Mouse (Mus musculus): Measurements from ENCODE around the gene Srsf9. TPM values are rescaled to one million over a fixed set of nuclear protein-coding genes. Genes with fewer than 3 reads are reported as not detected.
"Not testable (repeated sequence)": the region's sequence is repeated elsewhere in the genome, so short reads cannot be mapped to it uniquely, and the experiment has no call there.

The Srsf9 gene
- polyA plus RNA-seq, 1 experiment from 2014 or later: 59.2 TPM

GRCm38 (mm10) chr5:115300035-115300744, 26.8 kb upstream of the Srsf9 start:
- ATAC-seq (ENCODE audit: low read depth): peak; percentile 1
- H3K27me3 ChIP-seq (ENCODE audit: control insufficient read depth, insufficient read depth, low read depth, low read length): no peaks in the 10 kb centered on the region
- peak overlapping the region; percentile 91 for H3K27ac ChIP-seq (ENCODE audit: low read length)
- peak overlapping the region; percentile 83 for H3K4me2 ChIP-seq (ENCODE audit: low read depth, low read length)
- peak overlapping the region; percentile 89 for H3K4me3 ChIP-seq (ENCODE audit: low read depth, low read length)
- peaks cover 41% of the 10 kb centered on the region for H3K4me1 ChIP-seq (ENCODE audit: control insufficient read depth, low read depth, low read length)
- peak overlapping the region; percentile 87 for H3K9ac ChIP-seq (ENCODE audit: low read depth, low read length)
- H3K9me3 ChIP-seq (replicated peaks; ENCODE audit: control insufficient read depth, low read length): no peaks in the 10 kb centered on the region
- H3K36me3 ChIP-seq (ENCODE audit: control insufficient read depth, insufficient read depth): peaks cover 32% of the 10 kb centered on the region
- under 1% methylated on average over 46 of the region's 46 CpGs for WGBS (ENCODE audit: insufficient replicate concordance)

- Histone ChIP-seq H3K9ac (ENCODE audit: low read depth, low read length) (peak within 1 kb of the TSS; percentile 87), H3K4me3 (ENCODE audit: low read depth, low read length) (peak within 1 kb of the TSS; percentile 89), H3K4me2 (ENCODE audit: low read depth, low read length) (peak within 1 kb of the TSS; percentile 83), H3K9me3 (replicated peaks; ENCODE audit: control insufficient read depth, low read length) (no peaks in the 10 kb centered on the region), H3K27me3 (ENCODE audit: control insufficient read depth, insufficient read depth, low read depth, low read length) (no peaks in the 10 kb centered on the region), H3K27ac (ENCODE audit: low read length) (peak within 1 kb of the TSS; percentile 91), H3K36me3 (ENCODE audit: control insufficient read depth, insufficient read depth) (peaks cover 27% of the 10 kb centered on the region), H3K4me1 (ENCODE audit: control insufficient read depth, low read depth, low read length) (peaks cover 40% of the 10 kb centered on the region)
- ATAC-seq (ENCODE audit: low read depth): peak; percentile 95
- WGBS (ENCODE audit: insufficient replicate concordance): under 1% methylated on average over 66 of the region's 66 CpGs
Measured at GRCm38 (mm10) chr5:115300792-115301614, 26.0 kb upstream of the Srsf9 start, which contains the start of gene Dynll1. Dynll1 (minus strand) TSS chr5:115300999.

GRCm38 (mm10) chr5:115301615-115302014, 25.4 kb upstream of the Srsf9 start:
- no peak for ATAC-seq (ENCODE audit: low read depth)
- no peaks in the 10 kb centered on the region for H3K27me3 ChIP-seq (ENCODE audit: control insufficient read depth, insufficient read depth, low read depth, low read length)
- H3K4me2 ChIP-seq (ENCODE audit: low read depth, low read length): peak overlapping the region; percentile 83
- H3K36me3 ChIP-seq (ENCODE audit: control insufficient read depth, insufficient read depth): peaks cover 21% of the 10 kb centered on the region
- H3K4me3 ChIP-seq (ENCODE audit: low read depth, low read length): peak overlapping the region; percentile 89
- H3K9ac ChIP-seq (ENCODE audit: low read depth, low read length): peak overlapping the region; percentile 64
- 24% methylated on average over 13 of the region's 13 CpGs for WGBS (ENCODE audit: insufficient replicate concordance)
- H3K27ac ChIP-seq (ENCODE audit: low read length): peak overlapping the region; percentile 71
- no peaks in the 10 kb centered on the region for H3K9me3 ChIP-seq (replicated peaks; ENCODE audit: control insufficient read depth, low read length)
- H3K4me1 ChIP-seq (ENCODE audit: control insufficient read depth, low read depth, low read length): peaks cover 34% of the 10 kb centered on the region

- 60% methylated on average over 7 of the region's 7 CpGs for WGBS (ENCODE audit: insufficient replicate concordance)
- not testable (repeated sequence) for H3K27me3 ChIP-seq (ENCODE audit: control insufficient read depth, insufficient read depth, low read depth, low read length); H3K9me3 ChIP-seq (replicated peaks; ENCODE audit: control insufficient read depth, low read length); ATAC-seq (ENCODE audit: low read depth)
- Histone ChIP-seq H3K27ac (ENCODE audit: low read length) (peak overlapping the region; percentile 71; the same call in 1 of the 2 replicates), H3K4me3 (ENCODE audit: low read depth, low read length) (peak overlapping the region; percentile 89; the same call in 1 of the 2 replicates), H3K4me2 (ENCODE audit: low read depth, low read length) (peak overlapping the region; percentile 83), H3K36me3 (ENCODE audit: control insufficient read depth, insufficient read depth) (peaks cover 17% of the 10 kb centered on the region), H3K9ac (ENCODE audit: low read depth, low read length) (peak overlapping the region; percentile 64), H3K4me1 (ENCODE audit: control insufficient read depth, low read depth, low read length) (peaks cover 28% of the 10 kb centered on the region)
Measured at GRCm38 (mm10) chr5:115302190-115302589, 24.8 kb upstream of the Srsf9 start.

- Histone ChIP-seq H3K4me2 (ENCODE audit: low read depth, low read length) (peak overlapping the region; percentile 49), H3K36me3 (ENCODE audit: control insufficient read depth, insufficient read depth) (no peaks in the 10 kb centered on the region), H3K9ac (ENCODE audit: low read depth, low read length) (peak overlapping the region; percentile 25; the same call in 1 of the 2 replicates), H3K27ac (ENCODE audit: low read length) (peak overlapping the region; percentile 81), H3K27me3 (ENCODE audit: control insufficient read depth, insufficient read depth, low read depth, low read length) (no peaks in the 10 kb centered on the region), H3K9me3 (replicated peaks; ENCODE audit: control insufficient read depth, low read length) (no peaks in the 10 kb centered on the region), H3K4me1 (ENCODE audit: control insufficient read depth, low read depth, low read length) (peaks cover 24% of the 10 kb centered on the region), H3K4me3 (ENCODE audit: low read depth, low read length) (peak overlapping the region; percentile 14)
- 23% methylated on average over 4 of the region's 4 CpGs for WGBS (ENCODE audit: insufficient replicate concordance)
- peak; percentile 81 for ATAC-seq (ENCODE audit: low read depth)
Measured at GRCm38 (mm10) chr5:115312354-115312753, 14.6 kb upstream of the Srsf9 start.

- Histone ChIP-seq H3K9ac (ENCODE audit: low read depth, low read length) (peak overlapping the region; percentile 25; the same call in 1 of the 2 replicates), H3K4me2 (ENCODE audit: low read depth, low read length) (peak overlapping the region; percentile 49), H3K36me3 (ENCODE audit: control insufficient read depth, insufficient read depth) (no peaks in the 10 kb centered on the region), H3K27ac (ENCODE audit: low read length) (peak overlapping the region; percentile 81), H3K27me3 (ENCODE audit: control insufficient read depth, insufficient read depth, low read depth, low read length) (no peaks in the 10 kb centered on the region), H3K9me3 (replicated peaks; ENCODE audit: control insufficient read depth, low read length) (no peaks in the 10 kb centered on the region), H3K4me3 (ENCODE audit: low read depth, low read length) (peak overlapping the region; percentile 14), H3K4me1 (ENCODE audit: control insufficient read depth, low read depth, low read length) (peaks cover 31% of the 10 kb centered on the region)
- peak; percentile 83 for ATAC-seq (ENCODE audit: low read depth)
- WGBS (ENCODE audit: insufficient replicate concordance): 41% methylated on average over 10 of the region's 10 CpGs
Measured at GRCm38 (mm10) chr5:115312816-115313667, 13.9 kb upstream of the Srsf9 start.

- Histone ChIP-seq H3K9me3 (replicated peaks; ENCODE audit: control insufficient read depth, low read length) (no peaks in the 10 kb centered on the region), H3K4me3 (ENCODE audit: low read depth, low read length) (no peak overlapping the region), H3K4me2 (ENCODE audit: low read depth, low read length) (peak overlapping the region; percentile 49; the same call in 1 of the 2 replicates), H3K4me1 (ENCODE audit: control insufficient read depth, low read depth, low read length) (peaks cover 32% of the 10 kb centered on the region), H3K27me3 (ENCODE audit: control insufficient read depth, insufficient read depth, low read depth, low read length) (no peaks in the 10 kb centered on the region), H3K27ac (ENCODE audit: low read length) (peak overlapping the region; percentile 2; the same call in 1 of the 2 replicates), H3K9ac (ENCODE audit: low read depth, low read length) (no peak overlapping the region), H3K36me3 (ENCODE audit: control insufficient read depth, insufficient read depth) (no peaks in the 10 kb centered on the region)
- 13% methylated on average over 5 of the region's 5 CpGs for WGBS (ENCODE audit: insufficient replicate concordance)
- no peak for ATAC-seq (ENCODE audit: low read depth)
Measured at GRCm38 (mm10) chr5:115313668-115313943, 13.4 kb upstream of the Srsf9 start.

- H3K4me3 ChIP-seq (ENCODE audit: low read depth, low read length): no peak overlapping the region
- H3K27me3 ChIP-seq (ENCODE audit: control insufficient read depth, insufficient read depth, low read depth, low read length): no peaks in the 10 kb centered on the region
- H3K4me2 ChIP-seq (ENCODE audit: low read depth, low read length): no peak overlapping the region
- no peaks in the 10 kb centered on the region for H3K9me3 ChIP-seq (replicated peaks; ENCODE audit: control insufficient read depth, low read length)
- 35% methylated on average over 14 of the region's 14 CpGs for WGBS (ENCODE audit: insufficient replicate concordance)
- no peak for ATAC-seq (ENCODE audit: low read depth)
- peaks cover 39% of the 10 kb centered on the region for H3K4me1 ChIP-seq (ENCODE audit: control insufficient read depth, low read depth, low read length)
- H3K27ac ChIP-seq (ENCODE audit: low read length): no peak overlapping the region
- no peak overlapping the region for H3K9ac ChIP-seq (ENCODE audit: low read depth, low read length)
- no peaks in the 10 kb centered on the region for H3K36me3 ChIP-seq (ENCODE audit: control insufficient read depth, insufficient read depth)
Measured at GRCm38 (mm10) chr5:115316968-115317644, 9.9 kb upstream of the Srsf9 start.

Data from liver, embryonic 16.5 days (tissue).